Mouse (Mus musculus): ENCODE measurements at regions not wholly inside any gene's neighbourhood (a gene's known extent, or its start where the extent isn't known, plus 50 kb on each side); places are given as distances from the start of the nearest gene placed in this dataset.
A peak's percentile ranks its signal among the peaks of the same experiment; 100 is the strongest.

DNA sequence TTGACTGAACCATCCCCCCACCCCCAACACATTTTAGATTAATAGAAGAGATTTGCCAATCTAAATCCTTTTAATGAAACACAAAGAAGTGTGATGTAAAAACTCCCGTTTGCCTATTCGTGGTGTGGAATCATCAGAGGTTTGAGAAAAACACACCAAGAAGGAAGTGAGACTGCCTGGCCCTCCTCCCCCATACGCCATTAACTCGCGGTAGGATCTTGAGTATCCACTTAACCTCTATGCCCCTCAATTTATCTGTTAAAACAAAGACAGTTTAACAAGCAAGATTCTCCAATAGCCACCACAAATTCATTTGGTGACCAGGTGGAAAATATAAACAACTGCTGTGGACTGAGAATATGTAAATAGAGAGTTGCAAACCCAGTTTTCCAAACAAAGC is 456.9 kb downstream of the Mdfic start:
- no peaks in the 10 kb centered on the region for H3K4me1 ChIP-seq (replicated peaks)
- no peaks in the 10 kb centered on the region for H3K9me3 ChIP-seq
- no peaks in the 10 kb centered on the region for H3K36me3 ChIP-seq
- WGBS = 73% methylated on average over 5 of the region's 5 CpGs
- DNase-seq (ENCODE audit: low spot score) = no peak
- H3K4me3 ChIP-seq = no peak overlapping the region
- no peak overlapping the region for H3K27ac ChIP-seq
- H3K27me3 ChIP-seq (ENCODE audit: insufficient read depth, poor library complexity, severe bottlenecking) = no peaks in the 10 kb centered on the region

DNA sequence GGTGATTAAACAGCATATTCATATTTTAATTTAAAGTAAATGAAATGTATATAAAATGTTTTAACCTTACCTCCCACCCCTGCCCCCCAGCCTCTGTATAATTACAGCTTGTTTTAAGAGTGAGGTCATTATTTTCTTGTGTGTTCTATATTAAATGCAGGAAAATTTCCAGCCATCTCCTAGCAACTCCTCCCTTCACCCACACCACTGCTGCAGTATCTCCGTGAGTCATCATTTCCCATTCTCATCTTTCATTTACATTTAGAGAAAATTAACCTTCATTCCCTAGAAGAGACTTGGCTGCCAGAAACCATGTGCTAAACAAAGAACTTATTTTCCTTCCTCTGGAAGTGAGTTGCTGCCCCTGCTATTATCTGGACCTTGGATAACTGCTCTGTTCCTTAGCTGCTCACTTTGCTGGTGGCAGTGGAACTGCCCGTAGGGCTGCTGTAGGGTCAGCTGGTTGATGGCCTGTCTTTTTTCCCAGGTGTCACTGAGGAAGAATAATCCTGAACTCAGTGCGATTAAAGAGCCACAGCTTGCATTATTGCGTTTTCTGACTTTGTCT is 467.6 kb downstream of the Mdfic start:
- H3K27me3 ChIP-seq (ENCODE audit: insufficient read depth, poor library complexity, severe bottlenecking) = no peaks in the 10 kb centered on the region

GRCm38 (mm10) chr6:16212975-16213374 is 492.5 kb downstream of the Mdfic start:
- H3K4me1 ChIP-seq (replicated peaks) = peaks cover 29% of the 10 kb centered on the region
- H3K36me3 ChIP-seq = no peaks in the 10 kb centered on the region
- no peaks in the 10 kb centered on the region for H3K27me3 ChIP-seq (ENCODE audit: insufficient read depth, poor library complexity, severe bottlenecking)
- no peaks in the 10 kb centered on the region for H3K9me3 ChIP-seq
- H3K4me3 ChIP-seq = no peak overlapping the region
- no peak overlapping the region; the same call in 1 of the 2 replicates for H3K27ac ChIP-seq
- 33% methylated on average over 5 of the region's 5 CpGs for WGBS
- DNase-seq (ENCODE audit: low spot score) = peak; percentile 71

More for the DNA sequence above, 467.6 kb downstream of the Mdfic start:
- no peak for DNase-seq (ENCODE audit: low spot score)
- Histone ChIP-seq H3K27ac (no peak overlapping the region), H3K4me1 (replicated peaks) (no peaks in the 10 kb centered on the region), H3K4me3 (no peak overlapping the region), H3K9me3 (no peaks in the 10 kb centered on the region), H3K36me3 (no peaks in the 10 kb centered on the region)
- 67% methylated on average over 4 of the region's 4 CpGs for WGBS

DNA sequence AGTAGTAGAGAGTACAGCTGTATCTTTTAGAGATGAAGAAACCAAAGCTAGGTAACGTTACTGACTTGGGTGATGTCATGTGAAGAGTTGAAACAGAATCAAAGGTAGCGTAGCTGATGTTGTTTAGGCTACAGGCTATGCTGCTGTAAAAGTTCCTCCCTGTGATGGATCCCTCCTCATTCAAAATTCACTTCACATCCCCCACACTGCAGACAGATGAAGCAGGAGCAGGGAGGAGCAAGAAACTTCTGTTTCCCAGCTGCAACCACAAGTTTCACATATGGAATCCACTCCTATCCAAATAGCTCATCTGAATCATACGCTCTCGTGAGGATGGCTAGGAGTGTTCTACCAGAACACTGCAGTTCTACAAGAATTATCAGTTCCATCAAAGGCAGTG is 493.2 kb downstream of the Mdfic start:
- H3K9me3 ChIP-seq = no peaks in the 10 kb centered on the region
- DNase-seq (ENCODE audit: low spot score) = peak; percentile 5
- WGBS = 64% methylated on average over 4 of the region's 4 CpGs
- H3K4me1 ChIP-seq (replicated peaks) = peaks cover 29% of the 10 kb centered on the region
- H3K4me3 ChIP-seq = no peak overlapping the region
- no peaks in the 10 kb centered on the region for H3K36me3 ChIP-seq
- peak overlapping the region; percentile 75 for H3K27ac ChIP-seq
- no peaks in the 10 kb centered on the region for H3K27me3 ChIP-seq (ENCODE audit: insufficient read depth, poor library complexity, severe bottlenecking)

GRCm38 (mm10) chr6:16221002-16221627 is 500.7 kb downstream of the Mdfic start:
- Histone ChIP-seq H3K4me3 (no peak overlapping the region), H3K4me1 (replicated peaks) (no peaks in the 10 kb centered on the region), H3K27me3 (ENCODE audit: insufficient read depth, poor library complexity, severe bottlenecking) (no peaks in the 10 kb centered on the region), H3K36me3 (no peaks in the 10 kb centered on the region), H3K9me3 (no peaks in the 10 kb centered on the region), H3K27ac (no peak overlapping the region)
- peak; percentile 37 for DNase-seq (ENCODE audit: low spot score)
- WGBS = 52% methylated on average over 3 of the region's 3 CpGs

All from hindbrain, embryonic 10.5 days (tissue).